Mouse (Mus musculus) embryonic facial prominence, embryonic 13.5 days (tissue): ENCODE measurements around the gene Rbl1. TPM values are rescaled to one million over a fixed set of nuclear protein-coding genes. Genes with fewer than 3 reads are reported as not detected.

Experiments used
- ATAC-seq: fragments of 200-750 bp; cut with Nextera tagmentation; 2 replicates; pipeline ENCODE4 v1.8.0; 2017; ENCODE audit warnings: low read depth; ENCODE audit not compliant: insufficient number of reproducible peaks, insufficient read depth, low FRiP score, low TSS enrichment
- H3K27ac ChIP-seq: fragments of 300-500 bp; sonication (generic); 2 replicates; pipeline ENCODE4 v1.5.1; 2015; ENCODE audit warnings: moderate library complexity, mild to moderate bottlenecking, inconsistent platforms
- H3K27me3 ChIP-seq: fragments of 300-500 bp; sonication (generic); 2 replicates; pipeline ENCODE4 v1.6.1; 2015; ENCODE audit warnings: mild to moderate bottlenecking, inconsistent platforms
- H3K36me3 ChIP-seq: fragments of 300-500 bp; sonication (generic); 2 replicates; pipeline ENCODE4 v1.6.1; 2015; ENCODE audit warnings: mild to moderate bottlenecking, inconsistent platforms
- H3K4me1 ChIP-seq: fragments of 300-500 bp; sonication (generic); 2 replicates; pipeline ENCODE4 v1.6.1; 2015; ENCODE audit warnings: inconsistent platforms
- H3K4me2 ChIP-seq: fragments of 300-500 bp; sonication (generic); 2 replicates; pipeline ENCODE4 v1.6.1; 2015; ENCODE audit warnings: moderate library complexity, mild to moderate bottlenecking, inconsistent platforms
- H3K4me3 ChIP-seq: fragments of 300-500 bp; sonication (generic); 2 replicates; pipeline ENCODE4 v1.5.1; 2015; ENCODE audit warnings: mild to moderate bottlenecking, inconsistent platforms
- H3K9ac ChIP-seq: fragments of 300-500 bp; sonication (generic); 2 replicates; pipeline ENCODE4 v1.6.1; 2015; ENCODE audit warnings: mild to moderate bottlenecking, inconsistent platforms
- H3K9me3 ChIP-seq: fragments of 300-500 bp; sonication (generic); 2 replicates; pipeline ENCODE4 v1.6.1; 2016; ENCODE audit warnings: inconsistent platforms
- WGBS: fragments of 180-500 bp; shearing (Covaris S2); methylation state at CpG from one replicate; pipeline ENCODE4 v1.1.7; 2015; ENCODE audit warnings: mixed read lengths; 5-methylcytosine and 5-hydroxymethylcytosine counted together
- polyA plus RNA-seq: library from polyadenylated mRNA; unstranded; fragments of >200 nt; fragmentation: Nextera tagmentation; extraction: Ambion mirVana; gene quantifications from 2 replicates; pipeline ENCODE4 v1.2.1, GENCODE M21; 2015

Rbl1 gene
- polyA plus RNA-seq, 1 experiment from 2014 or later = 26.4 TPM

- H3K9me3 ChIP-seq = no peaks in the 10 kb centered on the region
- no peaks in the 10 kb centered on the region for H3K27me3 ChIP-seq
- peaks cover 68% of the 10 kb centered on the region for H3K36me3 ChIP-seq
- H3K9ac ChIP-seq = no peak overlapping the region
- H3K27ac ChIP-seq = no peak overlapping the region
- H3K4me2 ChIP-seq = no peak overlapping the region
- no peak for ATAC-seq
- no peak overlapping the region for H3K4me3 ChIP-seq
- WGBS = 77% methylated on average over 2 of the region's 2 CpGs
- H3K4me1 ChIP-seq = no peaks in the 10 kb centered on the region
Measured at GRCm38 (mm10) chr2:157102256-157102655, 102.1 kb downstream of the Rbl1 start.

DNA sequence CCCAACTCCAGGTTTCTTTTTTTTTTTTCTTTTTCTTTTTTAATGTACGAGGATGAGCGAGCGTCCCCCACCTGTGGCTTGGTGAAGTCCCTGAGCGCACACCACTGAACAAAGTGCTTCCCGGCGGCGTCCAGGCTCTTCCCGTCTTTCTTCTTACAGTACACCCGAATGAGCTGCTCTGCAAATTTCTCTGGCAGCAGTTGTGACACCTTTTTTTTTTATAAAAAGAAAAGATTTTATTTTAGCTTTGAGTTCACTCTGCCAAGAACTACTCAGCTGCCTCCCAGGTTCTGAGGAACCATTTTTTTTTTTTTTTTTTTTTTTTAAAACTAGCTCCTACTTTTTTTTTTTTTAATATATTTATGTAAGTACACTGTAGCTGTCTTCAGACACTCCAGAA lies 102.7 kb downstream of the Rbl1 start:
- no peaks in the 10 kb centered on the region for H3K9me3 ChIP-seq
- H3K4me2 ChIP-seq = no peak overlapping the region
- H3K9ac ChIP-seq = no peak overlapping the region
- peaks cover 68% of the 10 kb centered on the region for H3K36me3 ChIP-seq
- no peaks in the 10 kb centered on the region for H3K27me3 ChIP-seq
- no peak overlapping the region for H3K4me3 ChIP-seq
- 97% methylated on average over 9 of the region's 9 CpGs for WGBS
- ATAC-seq = no peak
- no peak overlapping the region for H3K27ac ChIP-seq
- H3K4me1 ChIP-seq = no peaks in the 10 kb centered on the region

- Histone ChIP-seq H3K9ac (no peak overlapping the region), H3K27ac (no peak overlapping the region), H3K4me1 (no peaks in the 10 kb centered on the region), H3K9me3 (no peaks in the 10 kb centered on the region), H3K4me3 (no peak overlapping the region), H3K4me2 (no peak overlapping the region), H3K27me3 (no peaks in the 10 kb centered on the region), H3K36me3 (peaks cover 64% of the 10 kb centered on the region)
- no peak for ATAC-seq
- 93% methylated on average over 12 of the region's 12 CpGs for WGBS
Measured at GRCm38 (mm10) chr2:157100319-157100605, 104.1 kb downstream of the Rbl1 start.

DNA sequence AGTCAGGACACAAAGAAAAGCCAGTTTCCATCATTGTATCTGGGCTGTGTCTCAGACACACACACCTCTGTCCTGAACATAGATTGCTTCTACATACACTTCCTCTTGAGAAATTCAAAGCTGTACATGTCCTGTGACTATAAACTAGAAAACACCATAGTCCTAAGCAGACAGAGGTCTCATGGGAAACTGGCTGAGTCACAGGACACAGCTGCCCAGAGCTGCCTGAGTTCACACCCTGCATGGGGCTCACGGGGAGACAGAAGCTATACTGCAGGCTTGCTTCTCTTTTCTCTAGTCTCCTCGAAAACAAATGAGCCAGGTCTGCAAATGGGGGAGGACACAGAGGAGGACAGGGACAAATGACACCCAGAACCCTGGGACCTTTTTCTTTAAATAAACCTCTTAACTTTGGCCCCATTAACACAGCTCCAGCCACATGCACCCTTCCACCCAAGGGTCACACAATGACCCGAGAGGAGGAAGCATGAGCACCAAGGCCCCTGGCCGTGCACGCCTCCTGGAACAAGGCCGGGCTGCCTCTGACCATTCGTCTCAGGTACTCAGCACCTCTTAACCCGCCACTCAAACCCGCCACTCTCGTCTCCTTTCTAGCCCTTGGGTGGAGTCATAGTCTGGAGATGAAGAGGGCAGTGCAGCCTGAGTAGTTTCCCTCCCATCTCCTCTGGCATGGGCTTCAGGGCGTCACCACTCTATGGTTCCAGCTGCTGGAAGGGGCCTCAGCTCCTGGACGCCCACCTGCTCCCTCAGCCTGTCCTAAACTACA lies 104.6 kb downstream of the Rbl1 start:
- H3K27me3 ChIP-seq = no peaks in the 10 kb centered on the region
- no peaks in the 10 kb centered on the region for H3K9me3 ChIP-seq
- no peak overlapping the region for H3K4me2 ChIP-seq
- no peak overlapping the region for H3K4me3 ChIP-seq
- no peak overlapping the region for H3K9ac ChIP-seq
- ATAC-seq = no peak
- H3K4me1 ChIP-seq = no peaks in the 10 kb centered on the region; the same call in 1 of the 2 replicates
- WGBS = 88% methylated on average over 12 of the region's 12 CpGs
- H3K36me3 ChIP-seq = peaks cover 60% of the 10 kb centered on the region
- no peak overlapping the region for H3K27ac ChIP-seq

Other genes with a start within 250 kb of the Rbl1 start
- gene Ndrg3, start 212.5 kb downstream of the Rbl1 start, polyA plus RNA-seq = 51.0 and 55.6 TPM in 2 replicates
- 39.4 and 40.1 TPM in 2 replicates for gene Dsn1, start 197.4 kb downstream of the Rbl1 start, polyA plus RNA-seq
- gene Soga1, start 125.3 kb downstream of the Rbl1 start, polyA plus RNA-seq = 4.6 and 7.1 TPM in 2 replicates
- not detected in 2 replicates for gene Tldc2, start 117.5 kb downstream of the Rbl1 start, polyA plus RNA-seq
- 22.7 and 29.3 TPM in 2 replicates for gene Samhd1, start 69.3 kb downstream of the Rbl1 start, polyA plus RNA-seq
- gene Rpn2, start 74.5 kb upstream of the Rbl1 start, polyA plus RNA-seq = 275 and 283 TPM in 2 replicates
- 0.47 and 0.69 TPM in 2 replicates for gene Mroh8, start 75.0 kb upstream of the Rbl1 start, polyA plus RNA-seq
- gene Ghrh, start 143.0 kb upstream of the Rbl1 start, polyA plus RNA-seq = 1.3 TPM in 1 of 2 replicates, not detected in the other
- 80.6 and 90.9 TPM in 2 replicates for gene Manbal, start 163.1 kb upstream of the Rbl1 start, polyA plus RNA-seq
- gene Src, start 213.9 kb upstream of the Rbl1 start, polyA plus RNA-seq = 21.5 and 22.1 TPM in 2 replicates